ENCODE assay signal across 25 mouse cellular contexts in the genomic region with DNA sequence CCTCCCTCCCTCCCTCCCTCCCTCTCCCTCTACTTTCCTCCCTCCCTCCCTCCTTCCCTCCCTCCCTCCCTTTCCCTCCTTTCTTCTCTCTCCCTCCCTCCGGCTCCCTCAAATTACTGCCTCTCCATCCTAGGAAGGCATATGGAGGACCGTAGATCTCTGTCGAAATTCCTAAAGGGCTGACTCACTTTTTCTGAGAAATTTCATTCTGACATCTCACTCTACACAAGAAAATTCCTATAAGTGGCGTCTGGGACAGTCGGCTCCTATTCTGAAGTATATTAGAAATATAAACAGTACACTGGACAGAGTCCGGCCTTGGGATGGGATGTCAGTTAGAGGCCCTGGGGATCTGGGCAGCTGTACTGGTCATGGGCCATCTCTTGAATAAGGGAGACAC.
"Had no signal": no experiment of that assay in that cellular context is flagged by ENCODE, and none has a peak within 500 bp of the region (broad histone marks: within the 10 kb centered on the region; RNA-seq: fewer than 3 reads in every experiment).

No protein-coding gene starts in this region.

- DNase-seq: gastrocnemius, postnatal 14 days; gastrocnemius, postnatal 36 days; heart, adult 11 months; heart, adult 2 months; heart, postnatal 14 days; heart, postnatal 36 days; kidney, adult 11 months; kidney, adult 2 months; kidney, adult 9 months; kidney, postnatal 14 days; kidney, postnatal 36 days; layer of hippocampus, adult 9-11 months; layer of hippocampus, postnatal 36 days; left cerebral cortex, postnatal 4 days; liver, embryonic 13.5 days had no signal

- H3K27ac ChIP-seq: heart, adult 2 months; heart, embryonic 13.5 days; heart, embryonic 15.5 days; hindbrain, embryonic 13.5 days; hindbrain, embryonic 15.5 days; hindbrain, postnatal 0 days; kidney, embryonic 15.5 days; kidney, postnatal 0 days; limb, embryonic 13.5 days; limb, embryonic 15.5 days; liver, embryonic 13.5 days had no signal

- ATAC-seq: hindbrain, postnatal 0 days had no signal

- H3K27me3 ChIP-seq: heart, embryonic 13.5 days; heart, embryonic 15.5 days; hindbrain, embryonic 13.5 days; hindbrain, embryonic 15.5 days; kidney, embryonic 15.5 days; limb, embryonic 13.5 days; limb, embryonic 15.5 days; liver, embryonic 13.5 days had no signal

- H3K4me2 ChIP-seq: heart, embryonic 11.5 days; heart, embryonic 13.5 days; heart, embryonic 15.5 days; hindbrain, embryonic 13.5 days; hindbrain, embryonic 15.5 days; kidney, embryonic 15.5 days; limb, embryonic 13.5 days; limb, embryonic 15.5 days; liver, embryonic 13.5 days had no signal

- H3K9me3 ChIP-seq: heart, embryonic 13.5 days; heart, embryonic 15.5 days; hindbrain, embryonic 13.5 days; hindbrain, embryonic 15.5 days; kidney, embryonic 15.5 days; limb, embryonic 13.5 days; limb, embryonic 15.5 days; liver, embryonic 13.5 days had no signal

- H3K36me3 ChIP-seq: hindbrain, embryonic 15.5 days had no signal

- H3K4me3 ChIP-seq: heart, adult 2 months; heart, embryonic 13.5 days; heart, embryonic 15.5 days; hindbrain, embryonic 13.5 days; hindbrain, embryonic 15.5 days; kidney, embryonic 15.5 days; limb, embryonic 13.5 days; limb, embryonic 15.5 days; liver, embryonic 13.5 days had no signal

- H3K4me1 ChIP-seq: hindbrain, embryonic 13.5 days; limb, embryonic 13.5 days; liver, embryonic 13.5 days had no signal

- H3K9ac ChIP-seq: heart, embryonic 13.5 days; heart, embryonic 15.5 days; hindbrain, embryonic 13.5 days; hindbrain, embryonic 15.5 days; kidney, embryonic 15.5 days; limb, embryonic 13.5 days; limb, embryonic 15.5 days; liver, embryonic 13.5 days had no signal
